Mouse (Mus musculus) midbrain, embryonic 11.5 days (tissue): ENCODE measurements at regions not wholly inside any gene's neighbourhood (a gene's known extent, or its start where the extent isn't known, plus 50 kb on each side); places are given as distances from the start of the nearest gene placed in this dataset.

ENCODE experiments used
- ATAC-seq: fragments of 200-750 bp; cut with Nextera tagmentation; 2 replicates; pipeline ENCODE4 v1.8.0; 2017; ENCODE audit warnings: moderate TSS enrichment, moderate library complexity; ENCODE audit not compliant: low FRiP score
- DNase-seq: peaks from one replicate; pipeline ENCODE4 v3.0.0; 2015; ENCODE audit warnings: low spot score; ENCODE audit errors: missing footprints
- H3K27ac ChIP-seq: fragments of 300-500 bp; sonication (generic); 2 replicates; pipeline ENCODE4 v1.5.1; 2014; ENCODE audit warnings: low read depth, low read length
- H3K27me3 ChIP-seq: fragments of 300-500 bp; sonication (generic); 2 replicates; pipeline ENCODE4 v1.6.1; 2014; ENCODE audit warnings: mild to moderate bottlenecking, low read length, moderate library complexity, mixed read lengths; ENCODE audit not compliant: control insufficient read depth, insufficient read depth
- H3K36me3 ChIP-seq: fragments of 300-500 bp; sonication (generic); 2 replicates; pipeline ENCODE4 v1.6.1; 2014; ENCODE audit warnings: mild to moderate bottlenecking, low read length, moderate library complexity, mixed read lengths; ENCODE audit not compliant: control insufficient read depth, insufficient read depth
- H3K4me1 ChIP-seq: fragments of 300-500 bp; sonication (generic); 2 replicates; pipeline ENCODE4 v1.6.1; 2014; ENCODE audit warnings: low read length; ENCODE audit not compliant: control insufficient read depth, insufficient read depth
- H3K4me2 ChIP-seq: fragments of 300-500 bp; sonication (generic); 2 replicates; pipeline ENCODE4 v1.6.1; 2014; ENCODE audit warnings: mild to moderate bottlenecking, moderate library complexity
- H3K4me3 ChIP-seq: fragments of 300-500 bp; sonication (generic); 2 replicates; pipeline ENCODE4 v1.5.1; 2014; ENCODE audit warnings: low read depth, low read length
- H3K9ac ChIP-seq: fragments of 300-500 bp; sonication (generic); 2 replicates; pipeline ENCODE4 v1.6.1; 2014; ENCODE audit warnings: low read length
- H3K9me3 ChIP-seq: fragments of 300-500 bp; sonication (generic); 2 replicates; pipeline ENCODE4 v1.6.1; 2016; ENCODE audit warnings: low read length; ENCODE audit not compliant: control insufficient read depth
- WGBS: fragments of 180-500 bp; shearing (Covaris S2); extraction: QIAGEN DNeasy Blood & Tissue Kit; methylation state at CpG from one replicate; pipeline ENCODE4 v1.1.7; 2014; 5-methylcytosine and 5-hydroxymethylcytosine counted together

- DNase-seq (no peak), ATAC-seq (no peak)
- Histone ChIP-seq H3K27ac (no peak overlapping the region), H3K36me3 (no peaks in the 10 kb centered on the region), H3K4me3 (no peak overlapping the region), H3K27me3 (no peaks in the 10 kb centered on the region), H3K4me2 (no peak overlapping the region), H3K4me1 (no peaks in the 10 kb centered on the region), H3K9me3 (no peaks in the 10 kb centered on the region), H3K9ac (no peak overlapping the region)
- WGBS, result 66% methylated on average over 4 of the region's 4 CpGs
Observed at GRCm38 (mm10) chr12:77972165-77972564, 221.9 kb upstream of the Gm6657 start.

DNA sequence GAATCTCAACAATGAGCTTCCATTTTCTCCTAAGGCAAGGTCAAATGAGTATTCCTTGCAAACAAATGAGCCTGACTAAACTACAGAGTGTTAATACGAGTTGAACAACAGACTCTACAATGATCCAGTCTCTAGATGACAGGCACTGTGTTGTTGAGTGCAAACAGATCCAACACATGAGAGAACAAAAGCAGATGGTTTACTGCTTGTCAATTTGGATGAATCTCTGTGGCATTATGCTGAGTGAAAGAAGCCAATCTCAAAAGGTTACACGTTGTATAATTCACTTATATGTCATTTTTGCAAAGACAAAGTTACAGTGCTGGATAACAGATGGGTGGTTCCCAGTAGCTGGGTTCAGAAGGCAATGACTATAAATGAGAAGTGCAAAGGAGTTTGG, 217.1 kb upstream of the Gm6657 start:
- Histone ChIP-seq H3K27ac (no peak overlapping the region), H3K4me1 (no peaks in the 10 kb centered on the region), H3K36me3 (no peaks in the 10 kb centered on the region), H3K9me3 (no peaks in the 10 kb centered on the region), H3K4me3 (no peak overlapping the region), H3K9ac (no peak overlapping the region), H3K27me3 (no peaks in the 10 kb centered on the region), H3K4me2 (no peak overlapping the region)
- ATAC-seq, result no peak
- 72% methylated on average over 2 of the region's 2 CpGs for WGBS
- no peak for DNase-seq

DNA sequence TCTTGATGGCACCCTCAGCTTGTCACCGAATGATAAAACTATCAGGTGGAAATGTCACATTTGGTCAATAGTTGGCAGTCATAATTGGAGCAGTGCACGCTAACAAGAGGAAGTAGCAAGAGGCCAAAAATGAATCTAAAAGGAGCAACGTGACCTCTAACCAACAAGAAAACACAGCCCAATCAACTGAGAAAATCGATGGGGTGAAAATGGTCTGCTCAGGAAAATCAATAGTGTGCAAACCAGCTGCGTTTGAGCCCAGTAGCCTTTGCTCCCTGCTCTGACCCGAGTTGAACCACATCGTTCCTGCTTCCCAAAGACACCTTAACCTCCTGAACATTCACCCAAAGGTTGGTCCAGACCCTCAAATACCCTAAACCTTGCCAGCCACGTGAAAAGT, 207.3 kb upstream of the Gm6657 start:
- H3K4me2 ChIP-seq, result no peak overlapping the region
- H3K9me3 ChIP-seq, result no peaks in the 10 kb centered on the region
- H3K36me3 ChIP-seq, result no peaks in the 10 kb centered on the region
- H3K27me3 ChIP-seq, result no peaks in the 10 kb centered on the region
- H3K9ac ChIP-seq, result no peak overlapping the region
- H3K27ac ChIP-seq, result no peak overlapping the region
- 78% methylated on average over 8 of the region's 8 CpGs for WGBS
- no peaks in the 10 kb centered on the region for H3K4me1 ChIP-seq
- H3K4me3 ChIP-seq, result no peak overlapping the region
- ATAC-seq, result no peak
- no peak for DNase-seq

GRCm38 (mm10) chr12:77989766-77990165, 204.3 kb upstream of the Gm6657 start:
- WGBS, result 37% methylated on average over 3 of the region's 3 CpGs

DNA sequence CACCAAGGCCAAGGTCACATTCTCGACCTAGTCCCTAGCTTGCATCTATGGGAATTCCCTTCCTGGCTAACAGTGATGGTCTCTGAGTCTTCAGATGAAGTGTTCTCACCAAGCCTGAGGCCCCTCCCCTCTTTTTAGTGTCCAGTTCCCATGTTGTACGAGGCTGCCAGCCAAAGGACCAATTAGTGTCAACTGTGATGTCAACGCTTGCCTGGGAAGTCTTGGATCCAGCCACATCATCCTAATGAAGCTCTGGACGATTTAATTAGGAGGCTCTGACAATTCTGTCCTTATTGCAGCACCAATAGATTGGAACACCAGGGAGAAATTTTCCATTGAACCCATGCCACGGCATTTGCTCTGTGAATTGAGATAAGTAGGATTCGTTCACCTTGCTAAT, 202.4 kb upstream of the Gm6657 start:
- H3K9ac ChIP-seq, result no peak overlapping the region
- no peak for DNase-seq
- no peak for ATAC-seq
- H3K4me1 ChIP-seq, result no peaks in the 10 kb centered on the region
- no peaks in the 10 kb centered on the region for H3K9me3 ChIP-seq
- 83% methylated on average over 6 of the region's 6 CpGs for WGBS
- no peaks in the 10 kb centered on the region for H3K27me3 ChIP-seq
- H3K4me2 ChIP-seq, result no peak overlapping the region
- no peak overlapping the region for H3K27ac ChIP-seq
- H3K4me3 ChIP-seq, result no peak overlapping the region
- no peaks in the 10 kb centered on the region for H3K36me3 ChIP-seq

More at GRCm38 (mm10) chr12:77989766-77990165, 204.3 kb upstream of the Gm6657 start:
- H3K4me1 ChIP-seq, result no peaks in the 10 kb centered on the region
- no peak overlapping the region for H3K9ac ChIP-seq
- H3K9me3 ChIP-seq, result no peaks in the 10 kb centered on the region
- ATAC-seq, result no peak
- no peak for DNase-seq
- no peaks in the 10 kb centered on the region for H3K36me3 ChIP-seq
- no peaks in the 10 kb centered on the region for H3K27me3 ChIP-seq
- no peak overlapping the region for H3K4me3 ChIP-seq
- H3K4me2 ChIP-seq, result no peak overlapping the region
- no peak overlapping the region for H3K27ac ChIP-seq

DNA sequence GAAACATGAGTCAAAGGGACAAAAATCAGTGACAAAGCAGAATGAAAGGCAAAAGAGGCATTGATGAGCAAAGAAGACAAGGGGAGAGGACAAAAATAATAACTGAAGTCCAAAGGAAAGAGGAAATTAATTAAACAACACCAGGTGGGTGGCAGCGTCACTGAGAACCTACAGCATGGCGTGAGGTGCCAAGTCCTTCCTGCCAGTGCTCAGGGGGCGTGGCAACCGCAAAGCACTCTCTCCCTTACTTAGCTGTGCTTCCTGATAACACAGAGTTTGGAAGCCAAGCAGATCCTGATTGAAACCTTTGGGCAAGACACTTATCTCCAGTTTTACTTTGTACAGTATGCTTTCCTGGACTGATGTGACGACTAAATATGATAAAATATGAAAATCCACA, 199.9 kb upstream of the Gm6657 start:
- Histone ChIP-seq H3K4me3 (no peak overlapping the region), H3K27me3 (no peaks in the 10 kb centered on the region), H3K4me1 (no peaks in the 10 kb centered on the region), H3K4me2 (no peak overlapping the region), H3K27ac (no peak overlapping the region), H3K36me3 (no peaks in the 10 kb centered on the region), H3K9me3 (no peaks in the 10 kb centered on the region), H3K9ac (no peak overlapping the region)
- 88% methylated on average over 5 of the region's 5 CpGs for WGBS
- ATAC-seq, result no peak
- no peak for DNase-seq

GRCm38 (mm10) chr12:77997916-77998315, 196.1 kb upstream of the Gm6657 start:
- Histone ChIP-seq H3K4me3 (no peak overlapping the region), H3K9ac (no peak overlapping the region), H3K9me3 (no peaks in the 10 kb centered on the region), H3K4me2 (no peak overlapping the region), H3K36me3 (no peaks in the 10 kb centered on the region), H3K27me3 (no peaks in the 10 kb centered on the region), H3K27ac (no peak overlapping the region), H3K4me1 (no peaks in the 10 kb centered on the region)
- 88% methylated on average over 1 of the region's 1 CpGs for WGBS
- ATAC-seq, result no peak
- no peak for DNase-seq

- Histone ChIP-seq H3K4me2 (no peak overlapping the region), H3K4me1 (no peaks in the 10 kb centered on the region), H3K27ac (no peak overlapping the region), H3K9ac (no peak overlapping the region), H3K9me3 (no peaks in the 10 kb centered on the region), H3K4me3 (no peak overlapping the region), H3K27me3 (no peaks in the 10 kb centered on the region), H3K36me3 (no peaks in the 10 kb centered on the region)
- no peak for ATAC-seq
- DNase-seq, result no peak
- 77% methylated on average over 3 of the region's 3 CpGs for WGBS
Observed at GRCm38 (mm10) chr12:78000401-78000800, 193.6 kb upstream of the Gm6657 start.

DNA sequence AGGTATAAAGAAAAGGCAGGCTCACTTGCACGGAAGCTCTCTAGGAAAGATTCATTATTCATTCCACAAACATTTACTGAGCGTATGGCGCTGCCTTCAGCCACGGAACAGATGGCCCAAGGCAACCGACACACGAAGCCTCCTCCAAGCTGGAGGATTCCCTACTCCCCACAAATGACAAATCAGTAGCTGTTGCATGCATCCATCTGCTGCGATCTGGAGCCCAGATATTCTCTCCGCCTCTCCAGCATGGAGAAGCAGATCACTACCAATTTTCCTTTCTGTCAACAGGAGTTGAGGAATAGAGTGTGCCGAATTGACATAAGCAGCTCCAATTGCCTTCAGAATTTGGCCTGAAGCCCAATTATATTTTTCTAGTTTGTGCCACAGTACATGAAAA, 192.2 kb upstream of the Gm6657 start:
- no peak for ATAC-seq
- Histone ChIP-seq H3K4me1 (no peaks in the 10 kb centered on the region), H3K27me3 (no peaks in the 10 kb centered on the region), H3K36me3 (no peaks in the 10 kb centered on the region), H3K9me3 (no peaks in the 10 kb centered on the region), H3K27ac (no peak overlapping the region), H3K4me2 (no peak overlapping the region), H3K4me3 (no peak overlapping the region), H3K9ac (no peak overlapping the region)
- DNase-seq, result no peak
- 90% methylated on average over 9 of the region's 9 CpGs for WGBS

GRCm38 (mm10) chr12:78033766-78034165, 160.3 kb upstream of the Gm6657 start:
- H3K27me3 ChIP-seq, result no peaks in the 10 kb centered on the region
- no peaks in the 10 kb centered on the region for H3K36me3 ChIP-seq
- ATAC-seq, result no peak
- peak; percentile 84 for DNase-seq
- no peak overlapping the region for H3K4me3 ChIP-seq
- no peak overlapping the region for H3K4me2 ChIP-seq
- H3K9me3 ChIP-seq, result no peaks in the 10 kb centered on the region
- H3K4me1 ChIP-seq, result peaks cover 3% of the 10 kb centered on the region; the same call in 1 of the 2 replicates
- H3K27ac ChIP-seq, result no peak overlapping the region
- H3K9ac ChIP-seq, result no peak overlapping the region
